Mouse (Mus musculus) heart, adult 18-20 months (tissue): ENCODE measurements around the gene Milr1. TPM values are rescaled to one million over a fixed set of nuclear protein-coding genes. Genes with fewer than 3 reads are reported as not detected.
"Not testable (repeated sequence)": the region's sequence is repeated elsewhere in the genome, so short reads cannot be mapped to it uniquely, and the experiment has no call there.

Source experiments
- DNase-seq, 2 experiments: peaks; one replicate each; pipeline ENCODE4 v3.0.0; 2021 to 2022; ENCODE audit warnings: mixed read lengths in 1 of 2
- total RNA-seq, 2 experiments: library from RNA; stranded (reverse); gene quantifications; 2 replicates each; pipeline ENCODE4 v1.2.3; 2021

The Milr1 gene
- total RNA-seq, 2 experiments from 2014 or later, result 0.54 to 1.7 TPM

GRCm38 (mm10) chr11:106730714-106731113 is 20.3 kb upstream of the Milr1 start:
- peak in 1 of 2 experiments; percentile 57 for DNase-seq

GRCm38 (mm10) chr11:106736614-106737013 is 14.4 kb upstream of the Milr1 start:
- DNase-seq, result peak in 1 of 2 experiments; percentile 28

- peak; percentile 49 to 74 for DNase-seq
These were observed 13.8 kb upstream of the Milr1 start for GRCm38 (mm10) chr11:106737178-106737621.

GRCm38 (mm10) chr11:106739116-106739515 is 11.9 kb upstream of the Milr1 start:
- no peak for DNase-seq

GRCm38 (mm10) chr11:106740724-106741123 is 10.3 kb upstream of the Milr1 start:
- DNase-seq, result not testable (repeated sequence)

- DNase-seq, result no peak
These were observed 9.8 kb upstream of the Milr1 start for GRCm38 (mm10) chr11:106741232-106741631.

- DNase-seq, result no peak
These were observed 9.2 kb upstream of the Milr1 start for GRCm38 (mm10) chr11:106741826-106742225.

GRCm38 (mm10) chr11:106742388-106742841 is 8.6 kb upstream of the Milr1 start:
- no peak for DNase-seq

- no peak for DNase-seq
These were observed 6.1 kb upstream of the Milr1 start for GRCm38 (mm10) chr11:106744949-106745348.

GRCm38 (mm10) chr11:106749557-106750120 is 1.4 kb upstream of the Milr1 start:
- not testable (repeated sequence) for DNase-seq

- no peak for DNase-seq
These were observed 790 bp upstream of the Milr1 start, which contains the start of gene Pecam1 for GRCm38 (mm10) chr11:106750121-106750751. TSS of gene Pecam1 (minus strand) at chr11:106750628.

- DNase-seq, result peak in 1 of 2 experiments; percentile 62
These were observed 1.1 kb downstream of the Milr1 start for GRCm38 (mm10) chr11:106752103-106752502.

- no peak for DNase-seq
These were observed 2.3 kb downstream of the Milr1 start for GRCm38 (mm10) chr11:106753314-106753713.

GRCm38 (mm10) chr11:106755583-106755982 is 4.6 kb downstream of the Milr1 start:
- no peak for DNase-seq

GRCm38 (mm10) chr11:106759028-106759427 is 8.0 kb downstream of the Milr1 start:
- peak in 1 of 2 experiments; percentile 34 for DNase-seq

- DNase-seq, result no peak
These were observed 9.5 kb downstream of the Milr1 start for GRCm38 (mm10) chr11:106760511-106760910.

- DNase-seq, result peak; percentile 48 to 74
These were observed 11.2 kb downstream of the Milr1 start for GRCm38 (mm10) chr11:106762139-106762799.

- DNase-seq, result no peak
These were observed 11.8 kb downstream of the Milr1 start for GRCm38 (mm10) chr11:106762800-106763185.

- no peak for DNase-seq
These were observed 15.7 kb downstream of the Milr1 start for GRCm38 (mm10) chr11:106766611-106767162.

- no peak for DNase-seq
These were observed 16.5 kb downstream of the Milr1 start for GRCm38 (mm10) chr11:106767516-106767915.

- DNase-seq, result no peak
These were observed 19.4 kb downstream of the Milr1 start for GRCm38 (mm10) chr11:106770195-106770974.

- DNase-seq, result no peak
These were observed 22.0 kb downstream of the Milr1 start for GRCm38 (mm10) chr11:106773061-106773460.
